Mouse (Mus musculus): ENCODE data around the gene Gm5788. TPM values are rescaled to one million over a fixed set of nuclear protein-coding genes. Genes with fewer than 3 reads are reported as not detected.
"Not testable (repeated sequence)": the region's sequence is repeated elsewhere in the genome, so short reads cannot be mapped to it uniquely, and the experiment has no call there.

Gene Gm5788
- not detected in 2 replicates for polyA plus RNA-seq (2016; fragmentation: Nextera tagmentation; extraction: Ambion mirVana)

DNA sequence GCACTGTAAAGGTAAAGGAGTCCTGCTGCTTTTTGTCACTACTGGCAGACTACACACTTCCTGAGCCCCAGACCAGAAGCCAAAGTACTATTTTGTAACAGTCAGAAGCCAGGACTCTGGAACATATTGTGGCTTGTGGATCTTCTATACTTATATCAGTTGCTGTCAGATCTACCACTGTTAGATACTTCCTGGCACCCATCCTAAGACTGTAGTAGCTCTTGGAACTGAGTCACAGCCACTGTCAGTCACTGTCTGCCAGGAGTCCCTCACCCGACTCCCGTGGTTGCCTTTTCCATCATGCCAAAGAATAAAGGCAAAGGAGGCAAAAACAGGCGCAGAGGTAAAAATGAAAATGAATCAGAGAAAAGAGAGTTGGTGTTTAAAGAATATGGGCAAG, at the start of gene Gm5788:
Gm5788 (plus strand) TSS at position 301 of the 400 bp plus-strand sequence.
- not testable (repeated sequence) for H3K4me3 ChIP-seq; H3K27ac ChIP-seq; H3K9me3 ChIP-seq; H3K4me1 ChIP-seq; H3K36me3 ChIP-seq; H3K27me3 ChIP-seq (ENCODE audit: insufficient read depth, poor library complexity, severe bottlenecking); DNase-seq (ENCODE audit: low spot score)
- WGBS: 85% methylated on average over 3 of the region's 3 CpGs

DNA sequence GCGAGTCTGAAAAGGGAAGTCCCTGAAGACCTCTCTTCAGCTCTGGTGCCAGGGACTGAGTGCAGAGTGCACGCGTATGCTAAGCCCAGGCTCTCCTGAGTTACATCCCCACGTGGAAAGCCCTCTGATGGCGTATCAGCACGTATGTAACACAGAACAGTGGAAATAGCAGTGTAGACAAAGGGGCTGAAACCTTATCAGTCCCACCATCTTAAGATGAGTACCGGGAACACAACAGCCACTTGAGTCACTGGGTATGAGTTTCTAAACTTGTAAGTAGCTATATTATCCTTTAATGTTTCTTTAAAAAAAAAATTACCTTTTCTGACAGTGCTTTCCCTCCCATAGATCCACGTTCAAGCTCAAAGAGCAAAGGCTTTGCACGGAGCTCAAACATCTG, 45.1 kb upstream of the Gm5788 start:
- WGBS: 91% methylated on average over 9 of the region's 9 CpGs
- Histone ChIP-seq H3K4me3 (no peak overlapping the region), H3K36me3 (peaks cover 82% of the 10 kb centered on the region), H3K27me3 (ENCODE audit: insufficient read depth, poor library complexity, severe bottlenecking) (no peaks in the 10 kb centered on the region), H3K27ac (no peak overlapping the region), H3K4me1 (peaks cover 6% of the 10 kb centered on the region; the same call in 1 of the 2 replicates), H3K9me3 (no peaks in the 10 kb centered on the region)
- no peak for DNase-seq (ENCODE audit: low spot score)

DNA sequence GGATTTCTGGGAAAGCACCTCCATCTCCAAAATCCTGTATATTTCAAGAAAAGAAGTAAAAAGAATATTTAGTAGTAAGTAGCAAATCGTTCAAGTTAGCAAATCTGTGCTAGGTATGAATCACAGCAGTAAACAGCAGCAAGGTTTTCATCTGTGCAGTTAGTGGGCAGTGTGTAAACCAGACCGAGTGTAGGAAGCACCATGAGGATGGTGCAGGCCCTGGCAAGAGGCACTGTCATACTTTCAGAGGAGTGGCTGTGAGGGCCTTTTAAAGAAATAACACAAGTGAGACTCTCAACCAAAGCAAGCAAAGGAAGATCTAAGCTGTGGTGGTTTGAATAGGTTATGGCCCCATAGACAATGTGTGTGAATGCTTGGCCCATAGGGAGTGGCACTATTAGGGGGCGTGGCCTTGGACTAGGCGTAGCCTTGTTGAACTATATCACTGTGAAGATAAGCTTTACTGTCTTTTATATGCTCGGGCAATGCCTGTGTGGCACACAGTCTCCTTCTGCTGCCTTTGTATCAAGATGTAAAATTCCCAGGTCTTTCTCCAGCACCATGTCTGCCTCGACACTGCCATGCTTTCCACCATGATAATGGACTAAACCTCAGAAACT, 29.7 kb upstream of the Gm5788 start:
- Histone ChIP-seq H3K36me3 (peaks cover 84% of the 10 kb centered on the region), H3K9me3 (no peaks in the 10 kb centered on the region), H3K4me1 (no peaks in the 10 kb centered on the region), H3K27me3 (ENCODE audit: insufficient read depth, poor library complexity, severe bottlenecking) (no peaks in the 10 kb centered on the region), H3K4me3 (no peak overlapping the region), H3K27ac (no peak overlapping the region)
- WGBS: 84% methylated on average over 6 of the region's 6 CpGs
- no peak for DNase-seq (ENCODE audit: low spot score)

DNA sequence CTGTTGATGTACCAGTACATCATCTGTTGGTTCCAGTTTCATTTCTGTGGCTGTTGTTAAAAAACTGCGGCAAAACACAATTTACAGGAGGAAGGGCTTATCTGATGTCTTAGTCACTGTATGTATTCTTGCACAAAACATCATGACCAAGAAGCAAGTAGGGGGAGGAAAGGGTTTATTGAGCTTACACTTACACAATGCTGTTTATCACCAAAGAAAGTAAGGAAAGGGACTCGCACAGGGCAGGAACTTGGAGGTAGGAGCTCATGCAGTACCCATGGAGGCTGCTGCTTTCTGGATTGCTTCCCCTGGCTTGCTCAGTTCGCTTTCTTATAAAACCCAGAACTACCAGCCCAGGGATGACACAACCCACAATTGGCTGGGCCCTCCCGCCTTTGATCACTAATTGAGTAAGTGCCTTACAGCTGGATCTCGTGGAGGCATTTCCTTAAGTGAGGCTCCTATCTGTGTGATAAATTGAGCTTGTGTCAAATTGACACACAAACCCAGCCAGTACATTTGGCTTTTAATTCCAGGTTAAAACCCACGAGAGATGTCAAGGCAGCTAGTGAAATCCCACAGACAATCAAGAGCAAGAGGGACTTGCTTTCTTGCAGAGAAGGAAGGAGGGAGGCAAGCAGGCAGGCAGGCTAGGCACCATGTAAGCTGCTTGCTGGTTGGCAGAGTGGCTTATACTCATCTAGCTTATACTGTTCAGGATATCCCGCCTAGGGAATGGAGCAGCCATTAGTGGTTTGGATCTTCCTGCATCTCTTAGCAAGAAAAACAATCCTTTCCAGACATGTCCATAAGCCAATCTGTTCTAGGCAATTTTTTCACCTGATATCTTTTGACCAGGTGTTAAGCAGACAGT, 24.0 kb upstream of the Gm5788 start:
- H3K36me3 ChIP-seq: peaks cover 31% of the 10 kb centered on the region
- DNase-seq (ENCODE audit: low spot score): no peak
- H3K4me1 ChIP-seq: peaks cover 11% of the 10 kb centered on the region
- no peaks in the 10 kb centered on the region for H3K9me3 ChIP-seq
- H3K27me3 ChIP-seq (ENCODE audit: insufficient read depth, poor library complexity, severe bottlenecking): no peaks in the 10 kb centered on the region
- 65% methylated on average over 7 of the region's 7 CpGs for WGBS
- peak overlapping the region; percentile 82 for H3K4me3 ChIP-seq
- peak overlapping the region; percentile 93; the same call in 1 of the 2 replicates for H3K27ac ChIP-seq

DNA sequence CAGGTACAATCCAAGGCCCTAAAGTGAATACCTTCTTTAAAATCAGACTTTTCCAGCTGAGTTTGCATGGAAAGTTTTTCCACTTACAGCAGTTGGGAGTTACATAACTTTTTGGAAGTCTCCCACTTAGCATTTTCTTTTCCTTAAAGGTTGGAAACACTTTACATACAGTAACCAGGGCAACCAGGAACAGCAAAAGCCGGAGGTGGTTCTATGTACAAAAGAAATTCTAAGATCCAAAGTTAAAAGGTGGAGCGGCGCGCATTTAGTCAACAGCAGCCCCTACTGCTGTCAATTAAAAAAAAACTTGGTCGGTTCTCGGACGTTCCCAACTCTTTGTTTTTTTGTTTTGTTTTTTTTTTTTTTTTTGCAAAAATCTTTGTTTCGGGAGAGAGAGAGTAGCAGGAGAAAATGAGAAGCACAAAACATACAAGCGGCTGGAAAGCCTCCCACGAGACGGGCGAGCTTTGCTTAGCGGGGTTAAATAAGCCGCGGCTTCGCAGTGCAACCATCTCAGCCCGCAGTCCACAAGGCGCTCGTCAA, 23.0 kb upstream of the Gm5788 start:
- no peaks in the 10 kb centered on the region for H3K27me3 ChIP-seq (ENCODE audit: insufficient read depth, poor library complexity, severe bottlenecking)
- peak overlapping the region; percentile 93 for H3K27ac ChIP-seq
- H3K36me3 ChIP-seq: peaks cover 24% of the 10 kb centered on the region
- H3K4me1 ChIP-seq: peaks cover 11% of the 10 kb centered on the region
- DNase-seq (ENCODE audit: low spot score): no peak
- peak overlapping the region; percentile 82 for H3K4me3 ChIP-seq
- no peaks in the 10 kb centered on the region for H3K9me3 ChIP-seq
- WGBS: 1% methylated on average over 19 of the region's 19 CpGs

DNA sequence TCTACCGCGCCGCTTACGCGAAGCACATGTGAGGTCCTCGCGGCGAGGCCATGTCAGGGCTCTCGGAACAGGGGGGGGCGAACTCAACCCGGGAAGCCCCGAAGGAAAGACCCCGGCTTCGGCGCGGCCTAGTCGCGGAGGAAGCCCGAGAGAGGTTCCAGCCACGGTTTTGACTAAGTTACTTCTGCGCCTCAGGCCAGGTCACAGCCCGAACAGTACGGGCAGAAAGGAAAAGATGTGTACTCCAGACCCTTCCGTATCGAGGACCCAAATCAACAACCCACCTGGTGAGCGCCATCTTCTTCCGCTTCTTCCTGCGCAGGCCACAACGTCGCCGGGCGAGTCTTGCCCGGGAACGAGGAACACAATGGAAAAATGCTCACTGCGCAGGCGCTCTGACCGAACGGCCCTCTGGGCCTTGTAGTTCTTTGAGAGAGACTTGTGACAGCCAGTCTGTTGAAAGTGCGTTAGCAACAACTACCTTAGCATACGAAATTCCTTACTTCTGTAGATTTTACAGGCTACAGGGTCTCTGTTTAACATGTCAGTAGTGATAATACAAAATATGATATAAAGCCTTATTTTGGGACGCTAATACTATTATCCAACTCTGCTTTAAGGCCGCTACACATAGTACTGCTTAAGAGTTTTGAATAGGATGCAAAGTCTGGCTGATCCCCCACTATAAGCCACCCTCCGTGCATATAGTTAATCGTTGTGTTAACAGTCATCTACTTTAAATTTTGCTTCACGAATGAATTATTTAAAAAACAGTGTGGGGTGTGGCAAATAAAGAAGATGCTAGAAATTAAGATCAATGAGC, 22.3 kb upstream of the Gm5788 start, which contains the start of gene Snw1:
Snw1 (minus strand) TSS at position 311 of the 823 bp plus-strand sequence.
- Histone ChIP-seq H3K27ac (peak within 1 kb of the TSS; percentile 93), H3K4me3 (peak within 1 kb of the TSS; percentile 82), H3K9me3 (no peaks in the 10 kb centered on the region), H3K4me1 (peaks cover 11% of the 10 kb centered on the region), H3K27me3 (ENCODE audit: insufficient read depth, poor library complexity, severe bottlenecking) (no peaks in the 10 kb centered on the region), H3K36me3 (peaks cover 17% of the 10 kb centered on the region)
- peak; percentile 97 for DNase-seq (ENCODE audit: low spot score)
- 3% methylated on average over 45 of the region's 45 CpGs for WGBS

DNA sequence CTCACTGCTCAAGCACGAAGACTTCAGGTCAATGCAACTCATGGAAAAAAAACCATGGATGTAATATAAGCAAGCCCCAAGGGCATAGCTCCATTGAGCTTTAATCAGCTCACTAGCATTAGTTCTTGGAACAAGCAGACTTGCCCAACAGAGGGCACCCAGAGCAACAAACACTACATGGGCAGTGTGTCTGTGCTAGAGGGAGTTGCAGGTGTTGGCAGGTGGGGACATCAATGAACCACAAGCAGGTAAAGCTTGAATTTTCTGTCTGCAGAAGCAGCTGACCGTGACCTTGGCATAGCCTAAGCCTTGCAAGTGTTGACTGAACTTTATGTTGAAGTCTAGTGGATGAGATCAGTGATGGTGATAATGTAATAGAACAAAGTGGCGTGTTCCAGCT, 19.8 kb upstream of the Gm5788 start:
- WGBS: 62% methylated on average over 3 of the region's 3 CpGs
- Histone ChIP-seq H3K4me3 (no peak overlapping the region), H3K9me3 (no peaks in the 10 kb centered on the region), H3K36me3 (0 out of 2 replicates have a peak, but pooled peaks cover under 1% of the 10 kb centered on the region), H3K27me3 (ENCODE audit: insufficient read depth, poor library complexity, severe bottlenecking) (no peaks in the 10 kb centered on the region), H3K4me1 (peaks cover 11% of the 10 kb centered on the region), H3K27ac (no peak overlapping the region)
- DNase-seq (ENCODE audit: low spot score): no peak

DNA sequence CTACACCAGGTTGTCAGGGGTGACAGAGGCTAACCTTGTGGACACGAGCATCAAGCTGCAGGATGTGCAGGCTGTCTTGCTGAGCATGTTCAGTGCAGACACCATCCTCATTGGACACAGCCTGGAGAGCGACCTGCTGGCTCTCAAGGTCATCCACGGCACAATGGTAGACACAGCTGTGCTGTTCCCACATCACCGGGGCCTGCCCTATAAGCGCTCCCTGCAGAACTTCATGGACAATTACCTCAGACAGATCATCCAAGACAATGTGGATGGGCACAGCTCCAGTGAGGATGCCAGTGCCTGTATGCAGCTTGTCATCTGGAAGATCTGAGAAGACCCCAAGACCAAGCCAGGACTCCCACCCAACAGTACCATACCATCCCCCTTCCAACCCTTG, 12.0 kb upstream of the Gm5788 start:
- not testable (repeated sequence) for H3K36me3 ChIP-seq; DNase-seq (ENCODE audit: low spot score); H3K4me1 ChIP-seq; H3K9me3 ChIP-seq; H3K27ac ChIP-seq; H3K27me3 ChIP-seq (ENCODE audit: insufficient read depth, poor library complexity, severe bottlenecking); H3K4me3 ChIP-seq
- WGBS: 88% methylated on average over 5 of the region's 5 CpGs

DNA sequence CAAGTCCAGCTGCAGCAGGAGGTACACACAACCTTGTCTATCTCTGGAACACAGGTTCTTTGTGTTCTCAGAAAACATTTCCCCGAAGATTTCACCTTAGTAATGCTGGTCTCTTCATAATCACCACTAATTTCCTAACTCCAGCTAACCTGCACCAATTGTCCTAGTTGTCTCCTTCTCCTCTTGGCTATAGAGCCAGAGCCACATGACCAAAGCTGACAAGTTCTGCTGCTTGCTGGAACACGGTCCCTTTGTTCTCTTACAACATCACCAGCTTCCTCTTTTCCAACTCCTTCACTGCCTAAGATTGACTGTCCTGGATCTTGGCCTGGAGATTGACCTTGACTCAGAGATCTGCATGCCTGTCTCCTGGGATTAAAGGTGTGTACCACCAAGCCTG, 5.8 kb upstream of the Gm5788 start:
- not testable (repeated sequence) for H3K4me3 ChIP-seq; H3K27me3 ChIP-seq (ENCODE audit: insufficient read depth, poor library complexity, severe bottlenecking); H3K36me3 ChIP-seq; H3K27ac ChIP-seq; H3K9me3 ChIP-seq; H3K4me1 ChIP-seq; DNase-seq (ENCODE audit: low spot score)
- WGBS: 48% methylated on average over 2 of the region's 2 CpGs

DNA sequence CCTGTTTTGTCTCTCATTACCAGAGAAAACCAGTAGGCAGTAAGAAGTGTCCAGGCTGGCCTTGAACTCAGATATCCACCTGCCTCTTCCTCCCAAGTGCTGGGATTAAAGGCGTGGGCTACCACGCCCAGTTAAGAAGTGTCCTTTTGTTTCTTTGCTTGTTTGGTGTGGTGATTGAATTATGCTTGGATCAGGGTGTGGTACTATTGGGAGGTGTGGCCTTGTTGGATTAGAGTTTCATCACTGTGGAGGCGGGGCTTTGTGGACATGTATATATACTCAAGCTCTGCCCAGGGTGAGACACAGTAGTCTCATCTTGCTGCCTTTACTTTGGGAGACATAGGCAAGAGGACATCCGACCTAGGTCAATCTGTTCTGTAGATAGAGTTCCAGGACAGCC, 19.5 kb downstream of the Gm5788 start, which contains the start of gene Gm8300:
Gm8300 (plus strand) TSS at position 301 of the 400 bp plus-strand sequence.
- H3K4me1 ChIP-seq; H3K27ac ChIP-seq; H3K9me3 ChIP-seq; DNase-seq (ENCODE audit: low spot score); H3K27me3 ChIP-seq (ENCODE audit: insufficient read depth, poor library complexity, severe bottlenecking); H3K36me3 ChIP-seq; H3K4me3 ChIP-seq: not testable (repeated sequence)
- 79% methylated on average over 4 of the region's 4 CpGs for WGBS

DNA sequence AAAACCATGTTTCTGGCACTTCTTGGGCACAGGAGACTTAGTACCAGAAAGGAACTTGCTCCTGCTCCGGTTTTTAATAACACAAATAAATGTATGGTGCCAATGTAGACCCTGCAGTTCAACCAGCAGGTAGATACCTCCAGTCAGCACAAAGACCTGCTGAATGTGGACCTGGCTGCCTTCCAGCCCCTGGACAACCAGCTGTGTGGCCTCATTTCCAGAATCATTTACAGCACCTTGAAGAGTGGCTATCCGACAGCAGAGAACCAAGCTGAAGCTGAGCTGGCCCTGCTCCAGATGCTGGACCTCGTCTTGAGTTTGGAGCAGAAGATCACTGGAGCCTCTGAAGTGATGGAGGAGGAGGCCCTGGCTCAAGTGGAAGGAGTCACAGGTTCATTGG, 25.1 kb downstream of the Gm5788 start:
- H3K4me1 ChIP-seq; H3K9me3 ChIP-seq; H3K36me3 ChIP-seq; H3K27me3 ChIP-seq (ENCODE audit: insufficient read depth, poor library complexity, severe bottlenecking); H3K4me3 ChIP-seq; DNase-seq (ENCODE audit: low spot score); H3K27ac ChIP-seq: not testable (repeated sequence)
- 67% methylated on average over 3 of the region's 3 CpGs for WGBS

DNA sequence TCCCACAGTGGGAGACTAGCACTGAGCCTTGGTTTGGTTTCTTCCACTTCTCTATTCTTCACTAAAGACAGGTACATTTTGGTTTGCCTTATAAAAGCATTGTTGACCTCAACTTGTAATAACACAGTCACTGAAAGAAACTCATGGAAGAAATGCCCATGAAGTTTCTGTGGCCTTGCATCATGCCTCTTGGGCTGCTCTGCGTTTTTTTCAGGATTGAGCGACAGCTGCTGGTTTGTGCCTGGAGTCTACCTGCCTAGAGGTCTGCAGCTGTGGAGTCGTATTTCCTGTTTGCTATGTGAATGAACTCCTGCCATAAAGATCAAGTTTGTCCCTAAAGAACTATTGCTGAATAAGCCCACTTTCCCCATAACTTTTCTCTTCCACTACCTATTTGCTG, 49.4 kb downstream of the Gm5788 start:
- WGBS: 74% methylated on average over 3 of the region's 3 CpGs
- no peaks in the 10 kb centered on the region for H3K9me3 ChIP-seq
- no peak for DNase-seq (ENCODE audit: low spot score)
- no peak overlapping the region for H3K27ac ChIP-seq
- H3K4me1 ChIP-seq: no peaks in the 10 kb centered on the region
- H3K27me3 ChIP-seq (ENCODE audit: insufficient read depth, poor library complexity, severe bottlenecking): no peaks in the 10 kb centered on the region
- H3K4me3 ChIP-seq: no peak overlapping the region
- no peaks in the 10 kb centered on the region for H3K36me3 ChIP-seq

All from heart, embryonic 10.5 days (tissue).